Mouse (Mus musculus) left cerebral cortex, adult 18-20 months (tissue): ENCODE data around the gene Wdr37. TPM values are rescaled to one million over a fixed set of nuclear protein-coding genes. Genes with fewer than 3 reads are reported as not detected.
"Not testable (repeated sequence)": the region's sequence is repeated elsewhere in the genome, so short reads cannot be mapped to it uniquely, and the experiment has no call there.

Source experiments
- DNase-seq, 2 experiments: peaks; one replicate each; pipeline ENCODE4 v3.0.0; 2021 to 2022; ENCODE audit warnings: low spot score in 2 of 2, mixed read lengths in 1 of 2
- total RNA-seq, 2 experiments: library from RNA; stranded (reverse); gene quantifications; 2 replicates each; pipeline ENCODE4 v1.2.3; 2021

The Wdr37 gene
- total RNA-seq, 2 experiments from 2014 or later: 96.8 to 100 TPM

DNA sequence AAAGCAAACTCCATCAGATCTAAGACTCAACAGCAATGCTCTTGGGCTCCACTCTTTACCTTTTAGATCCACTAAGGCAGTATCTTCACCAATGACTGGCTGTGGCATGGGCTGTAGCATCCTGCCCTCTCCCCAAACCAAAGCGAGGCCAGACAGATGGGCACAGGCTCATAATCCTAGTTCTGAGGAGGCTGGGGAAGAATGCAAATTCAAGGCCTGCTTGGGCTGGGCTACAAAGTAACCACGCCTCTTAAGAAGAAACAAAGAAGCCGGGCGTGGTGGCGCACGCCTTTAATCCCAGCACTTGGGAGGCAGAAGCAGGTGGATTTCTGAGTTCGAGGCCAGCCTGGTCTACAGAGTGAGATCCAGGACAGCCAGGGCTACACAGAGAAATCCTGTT is 29.9 kb downstream of the Wdr37 start:
- not testable (repeated sequence) for DNase-seq

DNA sequence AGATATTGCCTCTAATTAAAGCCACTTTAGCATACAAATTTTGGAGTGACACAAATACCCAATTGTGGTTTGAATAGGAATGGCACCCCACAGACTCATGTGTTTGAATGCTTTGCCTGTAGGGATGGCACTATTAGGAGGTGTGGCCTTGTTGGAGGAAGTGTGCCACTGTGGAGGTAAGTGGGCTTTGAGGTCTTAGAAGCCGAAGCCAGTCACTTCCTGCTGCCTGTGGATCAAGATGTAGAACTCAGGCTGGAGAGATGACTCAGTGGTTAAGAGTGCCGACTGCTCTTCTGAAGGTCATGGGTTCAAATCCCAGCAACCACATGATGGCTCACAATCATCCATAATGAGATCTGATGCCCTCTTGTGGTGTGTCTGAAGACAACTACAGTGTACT is 30.8 kb downstream of the Wdr37 start:
- DNase-seq: no peak

DNA sequence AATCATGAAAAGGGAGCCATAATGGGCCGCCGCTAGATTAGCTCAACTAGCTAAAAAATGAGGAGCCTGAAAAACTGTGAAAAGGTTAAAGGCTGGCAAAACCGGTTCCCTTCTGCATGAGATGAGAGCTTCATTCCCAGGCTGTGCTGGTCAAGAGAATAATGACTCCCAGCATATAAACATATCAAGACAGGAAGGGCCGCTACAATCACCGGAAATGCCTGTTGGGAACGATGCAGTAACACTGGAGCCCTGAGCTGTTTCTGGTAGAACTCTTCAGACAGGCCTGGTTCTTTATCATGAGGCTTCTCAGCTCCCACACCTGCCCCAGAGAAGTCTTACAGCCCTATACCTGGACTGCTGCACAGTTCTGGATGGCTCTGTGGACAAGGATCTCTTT is 31.8 kb downstream of the Wdr37 start:
- DNase-seq: no peak

DNA sequence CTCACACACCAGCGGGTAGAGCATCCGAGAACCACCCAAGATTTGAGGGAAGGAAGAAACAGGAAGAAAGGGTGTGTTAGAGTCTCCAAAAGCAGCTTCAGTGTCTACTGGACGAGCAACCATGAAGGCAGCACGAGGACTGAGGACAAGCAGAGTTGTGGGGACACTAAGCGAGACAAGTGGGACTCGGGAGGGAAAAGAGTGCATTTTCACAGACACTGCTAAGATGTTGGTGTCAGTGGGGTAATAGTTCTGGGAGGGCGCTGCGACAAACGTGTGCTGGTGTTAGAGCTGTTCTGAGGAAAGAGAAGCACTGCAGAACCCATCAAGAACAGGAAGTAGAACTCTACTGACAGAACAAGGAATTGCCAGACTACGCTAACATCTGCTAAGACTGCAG is 32.6 kb downstream of the Wdr37 start:
- DNase-seq: no peak

DNA sequence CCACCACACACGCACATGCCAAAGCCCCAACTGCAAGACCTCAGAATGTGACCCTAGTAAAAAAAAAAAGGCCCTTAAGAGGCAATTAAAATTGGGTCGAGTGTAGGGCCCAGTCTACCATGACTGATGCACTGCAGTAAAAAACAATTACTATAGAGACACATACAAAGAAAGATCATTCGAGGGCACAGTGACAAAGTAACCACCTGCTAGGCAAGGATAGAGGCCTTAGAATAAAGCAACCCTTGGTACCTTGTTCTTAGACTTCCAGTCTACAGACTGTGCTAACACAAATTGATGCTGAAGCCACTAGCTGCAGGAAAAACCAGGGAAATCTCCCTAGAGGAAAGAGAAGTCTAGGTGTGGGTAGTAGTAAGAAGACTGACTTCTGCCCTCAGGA is 33.3 kb downstream of the Wdr37 start:
- DNase-seq: no peak

DNA sequence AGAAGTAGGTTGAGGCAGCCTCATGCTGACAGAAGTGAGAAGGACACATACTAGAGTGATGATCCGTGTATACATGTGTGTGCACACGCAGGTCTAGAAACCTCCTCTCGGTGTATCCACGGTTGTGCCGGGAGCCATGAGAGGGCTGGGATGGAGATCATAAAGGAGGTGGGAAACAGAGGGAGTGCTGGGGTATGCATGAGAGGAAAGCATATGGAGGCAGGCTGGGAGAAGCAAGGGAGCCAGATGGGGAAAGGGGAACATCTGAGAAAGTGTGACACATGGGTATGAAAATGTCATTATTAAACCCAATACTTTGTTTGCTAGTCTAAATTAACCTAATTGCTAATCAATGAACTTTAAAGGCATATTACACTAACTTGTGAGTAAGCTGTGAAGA is 37.1 kb downstream of the Wdr37 start:
- no peak for DNase-seq

DNA sequence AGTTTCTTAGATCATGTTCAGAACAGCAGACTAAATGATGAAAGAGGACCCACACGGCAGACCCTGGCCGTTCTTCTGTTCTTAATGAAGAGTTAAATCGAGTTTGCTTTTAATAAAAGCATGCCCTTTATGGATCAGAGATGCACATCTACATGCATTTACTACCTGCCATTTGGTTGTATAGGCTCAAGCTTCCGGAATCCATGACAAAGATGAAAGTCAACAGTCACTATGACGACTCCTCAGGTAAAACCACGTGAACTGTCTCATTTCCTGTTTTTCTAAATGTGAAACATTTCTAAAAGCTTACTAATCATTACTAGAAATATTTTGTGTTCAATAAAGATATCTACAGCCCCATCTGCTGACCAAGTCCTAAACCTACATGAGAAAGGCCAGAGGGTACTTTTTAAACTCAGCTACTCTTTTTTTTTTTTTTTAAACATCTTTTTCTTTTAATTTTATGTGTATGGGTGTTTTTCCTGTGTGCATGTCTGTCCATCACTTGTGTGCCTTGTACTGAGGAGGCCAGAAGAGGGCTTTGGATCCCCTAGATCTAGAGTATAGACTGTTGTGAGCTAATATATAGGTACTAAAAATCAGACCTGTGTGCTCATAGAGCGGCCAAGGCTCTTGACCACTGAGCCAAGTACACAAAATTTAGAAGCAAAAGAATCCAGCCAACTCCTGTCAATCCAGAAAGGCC is 40.0 kb downstream of the Wdr37 start:
- no peak for DNase-seq

DNA sequence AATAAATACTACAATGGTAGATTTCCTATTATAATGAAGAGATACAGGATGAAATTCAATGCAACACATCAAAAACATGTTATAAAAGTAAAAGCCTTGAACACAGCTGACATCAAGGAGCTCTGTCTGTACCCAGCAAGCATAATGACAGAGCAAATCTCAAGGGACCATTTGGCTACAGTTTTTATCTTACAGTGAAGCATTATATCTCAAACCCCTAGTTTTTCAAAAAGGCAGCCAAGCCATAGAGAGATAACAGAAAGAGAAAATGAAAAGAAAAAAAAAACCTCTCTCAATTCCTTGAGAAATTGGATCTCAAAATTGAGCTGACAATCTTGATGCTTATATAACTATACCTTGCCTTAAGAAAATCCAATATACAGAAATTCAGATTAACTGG is 41.0 kb downstream of the Wdr37 start:
- DNase-seq: no peak

DNA sequence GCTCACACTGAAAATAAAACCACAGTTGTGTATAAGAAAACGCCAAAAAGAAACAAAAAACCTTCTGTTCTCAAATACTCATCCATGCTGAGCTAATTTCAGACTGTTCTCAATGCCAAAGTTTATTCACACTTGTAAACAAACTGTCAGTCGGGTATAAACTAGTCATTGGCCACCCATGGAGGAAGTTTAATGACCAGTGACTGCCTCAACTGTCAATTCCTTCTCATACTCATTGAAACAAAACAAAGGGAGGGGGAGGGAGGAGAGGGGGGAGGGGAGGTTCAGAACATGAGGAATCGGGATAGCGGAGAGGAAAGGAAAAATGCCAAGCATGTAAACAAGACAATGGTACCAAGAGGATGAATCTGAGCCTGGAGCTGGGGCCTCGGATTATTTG is 41.9 kb downstream of the Wdr37 start:
- no peak for DNase-seq

DNA sequence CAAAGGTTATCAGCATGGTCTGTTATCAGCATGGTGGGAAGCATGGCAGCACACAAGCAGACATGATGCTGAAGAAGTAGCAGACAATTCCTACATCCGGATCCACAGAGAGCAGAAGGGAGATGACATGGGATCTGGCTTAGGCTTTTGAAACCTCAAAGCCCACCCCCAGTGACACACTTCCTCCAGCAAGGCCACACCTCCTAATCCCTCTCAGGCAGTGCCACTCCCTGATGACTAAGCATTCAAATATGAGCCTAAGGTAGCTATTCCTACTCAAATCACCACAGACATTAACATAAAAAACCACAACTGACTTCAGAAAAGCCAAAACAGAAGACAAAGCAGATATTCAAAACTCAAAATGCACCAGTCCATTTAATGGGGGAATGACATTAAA is 42.8 kb downstream of the Wdr37 start:
- DNase-seq: no peak

DNA sequence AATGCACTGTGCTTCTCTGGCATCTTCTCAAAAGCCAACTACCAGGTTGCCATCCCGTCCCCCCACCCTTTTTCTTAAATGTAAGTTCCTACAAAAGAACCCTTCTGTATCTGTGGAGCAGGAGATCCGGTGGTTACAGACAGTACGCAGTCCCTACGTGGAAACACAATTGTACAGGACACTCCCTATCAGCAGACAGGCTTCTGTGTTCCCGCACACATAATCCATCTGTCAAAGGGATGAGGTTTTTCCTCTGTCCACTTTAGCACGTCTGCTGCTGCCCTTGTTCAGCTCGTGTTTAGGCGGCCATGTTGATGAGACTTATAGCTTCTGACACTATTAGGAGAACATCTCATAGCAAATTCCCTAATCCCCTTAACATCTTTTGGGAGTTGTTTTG is 48.2 kb downstream of the Wdr37 start:
- no peak for DNase-seq

DNA sequence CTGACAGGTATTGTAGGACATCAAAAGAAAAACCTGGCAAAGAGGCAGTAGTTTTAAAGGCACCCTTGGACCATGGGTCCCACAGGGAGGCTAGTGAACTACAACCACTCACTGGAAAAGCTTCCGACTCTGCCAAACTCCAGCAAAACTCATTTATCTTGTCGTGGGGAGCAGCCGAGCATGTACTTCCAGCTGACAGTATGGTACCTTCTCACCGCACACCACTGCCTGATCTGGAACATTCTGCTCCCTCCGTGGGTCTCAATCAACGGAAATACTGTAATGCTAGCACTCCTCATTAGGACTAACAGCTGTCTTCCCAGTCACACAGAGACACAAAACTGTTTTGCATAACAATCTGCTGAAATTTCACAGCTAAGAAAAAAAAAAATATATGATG is 48.6 kb downstream of the Wdr37 start:
- no peak for DNase-seq

DNA sequence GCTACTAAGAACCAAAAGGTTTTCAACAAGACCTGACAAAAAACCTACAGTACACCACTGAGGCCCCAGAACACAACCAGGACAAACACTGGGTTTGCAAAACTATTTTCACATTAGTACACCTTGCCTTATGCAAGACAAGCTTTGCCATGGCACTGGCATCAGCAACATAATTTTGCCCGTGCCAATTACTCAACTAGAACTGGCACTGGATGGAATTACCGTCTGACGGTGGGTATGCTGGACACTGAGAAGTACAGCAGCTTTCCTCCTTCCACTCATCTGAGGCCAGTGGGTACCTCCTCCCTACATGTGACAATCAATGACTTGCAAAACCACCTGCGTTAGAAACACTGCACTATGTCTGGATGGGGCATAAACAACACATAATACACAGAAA is 49.5 kb downstream of the Wdr37 start:
- DNase-seq: no peak

DNA sequence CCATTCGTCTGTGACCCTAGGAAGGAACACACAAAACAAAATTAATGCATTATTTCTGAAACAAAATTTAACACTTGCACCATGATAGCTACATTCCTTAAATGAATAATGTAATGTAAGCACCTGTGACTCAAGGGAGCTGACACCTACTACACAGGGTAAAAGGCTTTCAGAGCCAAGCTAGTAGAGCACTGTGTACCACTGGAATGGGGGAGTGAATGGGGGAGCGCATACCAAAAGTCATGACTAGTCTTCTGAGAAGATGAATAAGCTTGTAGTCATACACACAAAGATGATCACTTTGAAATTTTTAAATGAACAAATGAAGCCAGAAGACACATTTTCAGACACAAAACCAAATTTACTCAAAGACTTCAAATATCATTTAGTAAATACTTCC is 65.8 kb downstream of the Wdr37 start:
- no peak for DNase-seq

DNA sequence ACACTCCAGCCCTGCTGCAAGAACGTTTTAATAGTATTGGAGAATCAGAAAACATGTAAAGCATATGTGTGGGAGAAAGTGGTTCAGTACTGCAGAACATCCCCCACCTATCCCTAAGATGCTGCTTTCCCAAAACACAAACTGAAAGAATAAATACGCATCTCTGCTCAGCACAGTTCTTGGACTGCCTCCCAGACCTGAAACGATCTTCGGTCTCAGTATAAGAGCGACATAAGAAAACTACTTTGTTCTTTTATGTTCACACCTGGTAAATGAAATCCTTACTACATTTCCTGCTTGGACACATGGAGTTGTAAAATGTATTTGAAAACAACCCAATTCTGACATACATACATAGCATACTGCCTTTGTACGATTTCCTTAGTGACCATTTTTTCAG is 71.1 kb downstream of the Wdr37 start:
- no peak for DNase-seq

DNA sequence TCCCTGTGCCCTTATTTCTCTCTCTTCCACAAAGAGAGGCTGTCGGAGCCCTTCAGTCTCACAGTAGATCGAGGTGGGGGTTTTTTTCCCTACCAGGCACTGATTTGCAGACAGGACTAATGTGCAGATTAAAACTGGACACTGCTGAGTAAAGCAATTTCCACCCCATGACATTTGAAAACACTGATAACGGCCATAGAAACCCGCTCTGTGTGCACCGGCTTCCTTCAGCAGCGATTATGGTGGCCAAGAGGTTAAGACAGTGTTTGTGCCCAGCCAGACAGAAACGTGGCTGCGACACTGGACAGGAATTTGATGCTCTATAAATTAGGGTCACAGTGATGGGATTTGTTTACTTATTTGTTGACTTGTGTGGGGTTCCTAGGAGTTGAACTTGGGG is 78.5 kb downstream of the Wdr37 start:
- no peak for DNase-seq

DNA sequence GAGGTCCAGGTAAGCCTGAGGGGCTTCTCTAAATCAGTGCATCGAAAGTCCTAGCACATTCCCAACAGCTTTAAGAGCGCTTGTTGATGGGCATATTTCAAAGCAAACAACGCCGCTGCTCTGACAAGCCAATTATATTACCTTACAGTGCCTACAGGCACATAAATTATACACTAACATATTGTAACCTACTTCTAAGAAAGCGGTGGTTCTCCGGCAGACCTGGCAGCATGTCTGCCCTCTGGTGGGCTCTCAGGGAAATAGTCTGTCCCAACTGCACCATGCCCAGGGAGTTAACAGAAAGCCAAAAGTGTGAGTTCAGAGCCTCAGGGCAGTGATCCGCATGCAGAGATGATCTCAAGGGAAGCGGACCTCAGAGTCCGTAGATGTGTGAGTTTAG is 86.5 kb downstream of the Wdr37 start:
- DNase-seq: peak; percentile 58 to 74

DNA sequence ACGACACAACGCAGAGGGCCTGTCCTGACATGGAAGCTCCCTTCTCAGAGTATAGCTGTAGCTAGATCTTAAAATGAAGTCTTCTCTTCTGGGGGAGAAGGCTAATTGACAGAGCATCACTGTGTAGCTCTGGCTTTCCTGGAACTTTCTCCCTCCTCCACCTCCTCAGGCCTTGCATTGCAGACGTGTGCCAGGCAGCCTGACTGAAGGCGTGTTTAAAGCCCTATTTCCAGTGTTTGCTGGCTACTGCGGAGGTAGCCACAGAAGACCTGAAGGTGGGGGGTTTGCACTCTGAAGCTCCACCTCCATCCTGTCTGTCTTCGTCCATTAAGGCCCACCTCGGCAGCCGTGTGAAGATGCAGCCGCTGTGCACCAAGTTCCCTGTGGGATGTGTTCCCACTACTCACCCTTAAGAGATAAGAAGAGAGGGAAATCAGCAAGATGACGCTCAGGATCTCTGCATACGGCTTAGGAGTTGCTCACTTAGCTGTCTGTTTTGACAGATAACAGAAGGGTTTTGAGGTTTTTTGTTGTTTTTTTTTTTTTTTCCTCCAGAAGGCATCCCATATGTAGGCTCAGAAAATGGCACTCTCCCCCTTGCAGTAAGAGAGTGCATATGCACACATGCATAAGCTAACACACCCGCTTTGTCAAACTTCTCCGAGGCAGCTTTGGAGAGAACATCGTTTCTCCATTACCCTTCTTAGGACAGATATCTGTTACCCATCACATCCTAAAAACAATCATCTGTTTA is 87.2 kb downstream of the Wdr37 start:
- no peak for DNase-seq

DNA sequence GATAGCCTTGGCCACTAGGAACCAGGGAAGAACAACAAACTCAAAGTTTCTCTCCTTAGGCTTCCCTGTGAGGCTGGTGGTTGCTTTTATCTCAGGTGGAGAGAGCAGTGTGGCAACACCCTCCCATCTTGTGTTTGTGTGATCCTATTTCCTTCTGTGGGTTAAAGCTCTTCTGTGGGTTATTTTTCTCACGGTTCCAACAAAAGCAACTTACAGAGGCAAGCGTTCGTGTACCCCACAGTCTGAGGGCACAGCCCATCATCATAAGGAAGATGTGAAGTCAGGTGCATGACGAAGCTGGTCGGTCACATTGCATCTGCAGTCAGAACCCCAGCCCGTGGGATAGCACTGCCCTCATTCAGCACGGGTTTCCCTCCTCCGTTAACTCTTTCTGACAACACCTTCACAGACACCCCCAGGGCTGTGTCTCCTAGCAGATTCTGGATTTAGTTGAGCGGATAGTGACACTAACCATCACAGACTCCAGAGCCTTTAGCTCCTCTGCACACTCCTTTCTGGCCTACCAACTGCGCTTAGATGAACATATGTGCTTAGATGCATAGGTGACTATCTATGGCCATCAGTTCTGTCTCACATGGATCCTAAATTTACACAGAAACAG is 87.9 kb downstream of the Wdr37 start:
- DNase-seq: no peak

DNA sequence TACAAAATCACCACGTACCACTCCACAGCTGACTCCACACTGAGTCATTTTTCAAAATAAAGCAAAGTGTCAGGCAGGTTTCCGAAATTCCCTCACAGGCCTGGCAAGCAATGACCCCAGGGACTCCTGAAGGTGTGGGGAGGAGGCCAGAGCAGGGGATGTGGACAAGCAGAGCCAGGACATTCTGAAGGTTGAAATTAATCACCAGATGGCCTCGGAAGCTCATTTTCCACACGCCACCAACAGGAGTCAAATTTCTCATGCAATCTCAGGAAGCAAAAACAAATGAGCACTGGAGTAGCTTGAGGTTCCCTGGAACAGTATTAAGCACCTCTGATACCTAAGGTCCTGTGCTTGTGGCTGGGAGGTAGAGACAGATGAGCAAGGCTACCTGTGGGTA is 89.1 kb downstream of the Wdr37 start:
- no peak for DNase-seq

DNA sequence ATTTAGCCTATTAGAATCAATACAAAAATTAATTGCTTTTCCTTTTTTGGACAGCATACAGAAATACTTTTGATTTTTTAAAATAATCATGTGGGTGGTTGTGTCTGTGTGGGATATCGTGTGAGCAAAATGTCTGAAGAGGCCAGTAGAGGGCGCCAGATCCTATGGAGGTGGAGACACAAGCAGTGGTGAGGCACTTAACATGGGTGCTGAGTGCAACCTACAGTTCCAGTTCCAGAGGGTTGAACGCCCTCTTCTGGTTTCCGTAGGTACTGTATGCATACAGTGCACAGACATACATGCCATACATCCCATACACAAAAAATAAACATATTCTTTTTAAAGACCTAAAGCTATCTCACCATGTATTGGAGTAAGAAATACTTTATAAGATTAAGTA is 91.3 kb downstream of the Wdr37 start:
- DNase-seq: peak; percentile 30 to 37

DNA sequence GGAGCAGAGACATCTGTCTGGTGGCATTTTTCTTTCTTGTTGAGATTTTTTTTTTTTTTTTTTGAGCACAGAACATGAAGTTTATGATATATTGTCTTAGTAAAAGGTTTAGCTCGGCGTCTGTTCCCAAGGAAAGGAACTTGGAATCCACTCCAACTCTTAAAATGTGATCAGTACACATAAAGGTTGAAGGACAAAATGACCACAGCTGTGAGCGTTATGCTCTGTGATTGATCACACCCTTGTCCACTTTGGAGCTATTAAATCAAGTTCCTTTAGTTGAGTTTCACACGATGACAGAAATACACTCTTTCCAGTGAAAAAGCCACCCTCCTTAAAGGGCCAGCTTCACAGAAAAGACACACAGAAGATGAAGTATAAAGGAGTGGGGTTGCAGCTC is 101.1 kb downstream of the Wdr37 start:
- no peak for DNase-seq
